Mouse (Mus musculus) cerebellum, adult 18-20 months (tissue): ENCODE data around the gene Prdm2.
A peak's percentile ranks its signal among the peaks of the same experiment; 100 is the strongest.

ENCODE experiments used
- DNase-seq, 2 experiments: peaks; one replicate each; pipeline ENCODE4 v3.0.0; 2021

The Prdm2 gene

GRCm38 (mm10) chr4:143212341-143213174 is at the start of gene Prdm2:
Gene Prdm2, minus strand, starts transcription at chr4:143212995.
- peak; percentile 53 to 82 for DNase-seq

- no peak for DNase-seq
Measured at GRCm38 (mm10) chr4:143259718-143260349, 47.0 kb upstream of the Prdm2 start.

GRCm38 (mm10) chr4:143258517-143258916 is 45.7 kb upstream of the Prdm2 start:
- DNase-seq, result peak; percentile 23 to 39

GRCm38 (mm10) chr4:143257971-143258370 is 45.2 kb upstream of the Prdm2 start:
- no peak for DNase-seq

GRCm38 (mm10) chr4:143255541-143255940 is 42.7 kb upstream of the Prdm2 start:
- no peak for DNase-seq

- DNase-seq, result no peak
Measured at GRCm38 (mm10) chr4:143253356-143253755, 40.6 kb upstream of the Prdm2 start.

GRCm38 (mm10) chr4:143248050-143248449 is 35.3 kb upstream of the Prdm2 start:
- no peak for DNase-seq

- no peak for DNase-seq
Measured at GRCm38 (mm10) chr4:143241294-143241693, 28.5 kb upstream of the Prdm2 start.

GRCm38 (mm10) chr4:143239615-143240201 is 26.9 kb upstream of the Prdm2 start:
- no peak for DNase-seq

- DNase-seq, result no peak
Measured at GRCm38 (mm10) chr4:143239117-143239516, 26.3 kb upstream of the Prdm2 start.

- DNase-seq, result peak; percentile 23 to 62
Measured at GRCm38 (mm10) chr4:143238241-143239031, 25.6 kb upstream of the Prdm2 start.

GRCm38 (mm10) chr4:143231790-143232422 is 19.1 kb upstream of the Prdm2 start:
- DNase-seq, result no peak

GRCm38 (mm10) chr4:143231110-143231509 is 18.3 kb upstream of the Prdm2 start:
- DNase-seq, result no peak

GRCm38 (mm10) chr4:143227976-143228375 is 15.2 kb upstream of the Prdm2 start:
- DNase-seq, result no peak

- DNase-seq, result no peak
Measured at GRCm38 (mm10) chr4:143225886-143226285, 13.1 kb upstream of the Prdm2 start.

GRCm38 (mm10) chr4:143219316-143219751 is 6.5 kb upstream of the Prdm2 start:
- no peak for DNase-seq

- DNase-seq, result no peak
Measured at GRCm38 (mm10) chr4:143218858-143219257, 6.1 kb upstream of the Prdm2 start.

- no peak for DNase-seq
Measured at GRCm38 (mm10) chr4:143217189-143217588, 4.4 kb upstream of the Prdm2 start.

- no peak for DNase-seq
Measured at GRCm38 (mm10) chr4:143214221-143214797, 1.5 kb upstream of the Prdm2 start.

GRCm38 (mm10) chr4:143213571-143213970 is 776 bp upstream of the Prdm2 start:
- DNase-seq, result no peak

GRCm38 (mm10) chr4:143213175-143213479 is 332 bp upstream of the Prdm2 start:
- DNase-seq, result peak in 1 of 2 experiments; percentile 6
